Mouse (Mus musculus): Measurements from ENCODE around the gene Wee2. TPM values are rescaled to one million over a fixed set of nuclear protein-coding genes. Genes with fewer than 3 reads are reported as not detected.

Gene Wee2
- total RNA-seq, 2 experiments from 2014 or later, result not detected

DNA sequence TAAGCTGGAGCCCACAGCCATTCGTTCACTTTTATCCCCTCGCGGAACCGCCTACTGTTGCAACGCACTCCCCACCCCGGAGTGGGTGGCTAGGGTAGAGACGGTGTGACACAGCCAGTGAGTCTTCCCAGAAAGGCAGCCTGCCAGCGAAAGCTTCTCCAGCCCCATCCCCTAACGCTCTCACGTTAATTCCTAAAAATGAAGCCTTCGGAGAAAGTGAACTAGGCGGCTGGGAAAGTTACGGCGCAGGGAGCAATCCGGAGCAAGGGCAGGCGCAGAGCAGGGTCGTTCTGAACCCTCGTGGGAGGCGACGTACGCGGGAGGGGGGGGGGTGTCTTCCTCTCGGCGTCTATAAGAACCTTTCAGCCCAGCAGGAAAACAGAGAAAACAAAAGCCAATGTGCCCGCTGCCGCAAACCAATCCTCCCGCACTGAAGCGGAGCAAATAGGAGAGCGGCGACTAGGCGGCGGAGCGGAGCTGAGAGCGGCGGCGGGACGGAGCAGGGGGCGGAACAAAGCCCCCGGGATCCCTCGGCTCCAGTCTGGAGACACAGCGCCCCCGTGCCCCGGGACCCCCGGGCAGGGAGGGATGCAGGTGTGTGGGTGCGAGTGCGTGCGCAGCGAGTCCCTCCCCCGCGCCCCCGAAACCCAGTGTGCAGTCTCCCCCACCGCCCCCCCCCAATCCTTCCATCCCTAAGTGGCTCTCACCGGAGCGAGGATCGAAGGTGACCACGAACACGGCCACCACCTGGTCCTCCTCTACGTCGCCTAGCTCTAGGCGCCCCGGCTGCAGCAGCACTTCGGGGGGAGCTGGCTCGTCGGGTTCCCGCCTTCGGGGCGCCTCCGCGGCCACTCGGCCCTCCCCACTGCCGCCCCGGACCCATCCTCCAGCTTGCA lies 3.5 kb upstream of the Wee2 start:
- DNase-seq, result peak; percentile 16 to 43
- intact Hi-C loops (cut with DNase I), result no loop called here

DNA sequence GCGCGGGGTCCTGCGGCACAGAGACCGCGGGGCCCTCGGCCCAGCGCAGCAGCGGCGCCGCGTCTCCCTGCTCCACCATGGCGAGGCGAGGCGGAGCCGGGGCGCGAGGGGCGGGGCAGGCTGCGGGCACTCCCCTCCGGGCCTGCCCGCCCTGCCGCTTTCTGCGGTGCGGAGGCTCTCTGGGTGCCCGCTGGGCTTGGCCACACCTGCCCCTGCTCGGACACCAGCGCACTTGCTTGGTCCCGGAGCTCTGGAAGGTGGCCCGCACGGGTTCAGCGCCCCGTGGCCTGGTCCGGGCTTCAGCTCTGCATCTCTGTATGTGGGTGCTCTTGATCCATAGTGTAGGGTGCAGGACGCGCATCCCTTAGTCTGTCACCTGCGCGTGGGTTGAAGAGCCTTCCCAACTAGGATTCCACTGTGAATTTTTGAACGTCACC lies 2.8 kb upstream of the Wee2 start, which contains the start of gene E330009J07Rik:
TSS of gene E330009J07Rik (minus strand) at position 89 of the 437 bp plus-strand sequence.
- intact Hi-C loops (cut with DNase I), result no loop called here
- peak; percentile 80 to 81 for DNase-seq

DNA sequence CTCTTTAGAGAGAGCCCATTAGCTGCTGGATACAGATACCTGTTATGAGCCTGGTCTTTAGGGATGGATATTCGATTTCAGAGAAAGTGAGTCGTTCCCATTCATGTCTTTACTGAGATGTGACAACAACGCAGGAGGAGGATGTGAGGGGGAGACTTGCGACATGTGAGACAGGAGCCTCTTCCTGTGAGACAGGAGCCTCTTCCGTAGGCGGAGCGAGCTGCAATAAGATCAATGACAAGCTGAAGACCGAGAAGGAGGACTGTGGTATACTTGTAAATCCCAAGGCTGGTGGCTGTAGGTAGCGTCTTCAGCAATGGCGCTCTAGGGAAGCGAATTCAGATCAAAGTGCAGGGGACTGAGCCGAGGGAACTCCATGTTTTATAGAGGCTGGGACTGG lies 843 bp downstream of the Wee2 start:
- no peak for DNase-seq
- intact Hi-C loops (cut with DNase I), result no loop called here

GRCm38 (mm10) chr6:40441276-40441675 lies 2.4 kb downstream of the Wee2 start:
- DNase-seq, result no peak
- intact Hi-C loops (cut with DNase I), result no loop called here

- intact Hi-C loops (cut with DNase I), result no loop called here
- no peak for DNase-seq
Measured at GRCm38 (mm10) chr6:40441755-40442154, 2.9 kb downstream of the Wee2 start.

GRCm38 (mm10) chr6:40443281-40443928 lies 4.5 kb downstream of the Wee2 start:
- intact Hi-C loops (cut with DNase I), result no loop called here
- no peak for DNase-seq

DNA sequence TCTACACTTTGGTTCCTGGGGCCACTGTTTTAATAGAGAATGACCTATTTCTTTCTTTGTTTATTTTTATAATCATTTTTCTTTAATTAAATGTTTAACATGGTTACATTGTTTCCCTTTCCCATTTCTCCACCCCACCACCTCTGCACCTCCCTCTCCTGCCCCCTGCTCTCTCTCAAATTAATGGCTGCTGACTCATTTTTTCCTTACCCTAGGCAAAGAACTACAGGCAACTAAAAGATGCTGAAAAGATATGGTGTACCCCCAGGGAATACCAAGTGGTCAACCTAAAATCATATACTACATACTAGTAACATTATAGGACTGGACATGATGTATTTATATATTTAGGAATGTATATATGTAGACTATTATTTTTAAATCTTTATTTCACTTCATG lies 9.7 kb downstream of the Wee2 start:
- no peak for DNase-seq
- intact Hi-C loops (cut with DNase I), result no loop called here

DNA sequence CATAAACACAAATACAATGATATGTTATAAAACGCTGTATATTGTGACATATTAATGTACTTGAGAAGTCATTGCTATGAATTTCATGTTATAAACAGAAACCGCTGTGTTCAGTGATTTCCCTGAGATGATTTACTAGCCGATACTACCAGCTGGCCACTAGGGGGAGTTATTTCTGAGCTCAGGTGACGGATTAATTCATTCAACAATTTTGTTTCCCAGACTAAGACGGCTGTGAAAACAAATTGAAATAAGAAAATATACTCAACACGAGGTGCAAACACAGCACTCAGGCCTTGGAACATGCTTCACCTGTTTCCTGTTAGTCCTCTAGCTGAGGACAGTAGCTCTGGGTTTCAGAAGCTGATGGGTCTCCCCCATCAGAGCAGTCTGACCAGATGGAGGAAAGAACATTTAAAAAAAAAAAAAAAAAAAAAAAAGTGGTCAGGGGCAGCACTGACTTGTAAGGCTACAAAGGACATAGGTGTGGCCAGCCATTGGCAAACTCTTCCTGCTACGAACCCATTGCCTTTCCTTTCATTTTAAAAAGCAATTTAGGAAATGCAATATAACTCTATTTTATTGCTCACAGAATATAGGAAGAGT lies 15.7 kb downstream of the Wee2 start:
- DNase-seq, result no peak
- intact Hi-C loops (cut with DNase I), result no loop called here

GRCm38 (mm10) chr6:40465710-40466109 lies 26.8 kb downstream of the Wee2 start:
- DNase-seq, result peak in 1 of 2 experiments; percentile 6
- intact Hi-C loops (cut with DNase I), result no loop called here

- intact Hi-C loops (cut with DNase I), result loop anchor here (2.0 kb wide), 1 partner anchor 146 kb away; the partner anchor contains the start of gene Agk
- peak; percentile 95 to 96 for DNase-seq
Measured at GRCm38 (mm10) chr6:40470916-40471719, 32.2 kb downstream of the Wee2 start, which contains the start of gene Ssbp1. Ssbp1 (plus strand) TSS chr6:40471352.

DNA sequence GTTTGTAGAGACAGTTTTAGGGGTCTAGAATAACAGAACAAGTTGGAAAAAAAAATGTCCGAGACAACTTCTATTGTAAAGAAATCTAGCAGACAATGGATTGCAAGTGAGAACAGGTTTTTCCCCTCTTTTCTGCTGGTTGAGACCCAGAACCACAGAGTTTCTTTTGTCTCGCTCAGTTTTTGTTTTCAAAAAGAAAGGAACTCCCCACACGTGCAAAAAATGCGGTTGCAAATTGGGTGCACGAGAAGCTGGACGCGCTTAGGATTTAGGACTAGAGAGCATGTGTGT lies 32.8 kb downstream of the Wee2 start:
- DNase-seq, result no peak
- intact Hi-C loops (cut with DNase I), result loop anchor here (2.0 kb wide), 1 partner anchor 147 kb away; the partner anchor contains the start of gene Agk

GRCm38 (mm10) chr6:40476132-40476531 lies 37.2 kb downstream of the Wee2 start:
- intact Hi-C loops (cut with DNase I), result no loop called here
- DNase-seq, result no peak

- intact Hi-C loops (cut with DNase I), result loop anchor here (2.0 kb wide), 1 partner anchor 209 kb away; no protein-coding TSS in a partner anchor
- DNase-seq, result no peak
Measured at GRCm38 (mm10) chr6:40479705-40480104, 40.8 kb downstream of the Wee2 start.

DNA sequence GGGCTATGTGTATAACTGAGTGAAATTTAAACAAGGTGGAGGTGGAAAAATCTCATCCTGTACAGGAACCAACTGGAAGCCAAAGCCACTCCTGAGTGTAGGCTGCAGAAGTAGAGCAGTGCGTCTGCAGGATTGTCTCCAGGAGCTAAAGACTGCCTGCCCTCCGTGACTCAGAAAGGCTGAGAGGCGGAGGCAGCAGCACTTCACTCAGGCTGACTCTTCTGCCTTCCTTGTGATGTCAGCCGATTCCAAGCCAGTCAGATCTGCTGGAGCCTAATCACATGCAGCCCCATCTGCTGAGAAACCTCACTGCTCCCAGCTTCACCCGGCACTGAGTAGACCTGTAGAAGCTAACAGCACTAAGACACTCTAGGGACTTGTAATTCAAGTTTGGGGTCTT lies 43.4 kb downstream of the Wee2 start:
- intact Hi-C loops (cut with DNase I), result no loop called here
- DNase-seq, result no peak

DNA sequence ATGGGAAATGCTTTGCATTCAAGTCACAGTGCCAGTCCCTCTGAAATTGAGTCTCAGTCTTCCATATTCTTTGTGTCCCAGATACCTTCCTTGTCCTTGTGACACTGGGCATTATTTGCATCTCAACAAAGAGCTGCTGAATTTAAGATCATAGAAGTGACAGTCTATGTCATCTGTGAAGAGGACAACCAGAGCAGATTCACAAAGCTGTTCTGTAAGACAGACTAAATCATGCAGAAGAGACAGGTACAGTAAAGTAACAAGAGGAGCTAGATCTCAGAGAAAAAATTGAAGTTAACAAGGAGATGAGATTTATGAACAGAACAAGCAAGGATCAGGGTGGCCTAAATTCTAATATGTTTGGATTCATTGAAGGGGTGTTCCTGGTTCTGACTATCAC lies 52.0 kb downstream of the Wee2 start, which contains the start of gene Tas2r137:
TSS of gene Tas2r137 (plus strand) at position 301 of the 400 bp plus-strand sequence.
- no peak for DNase-seq
- intact Hi-C loops (cut with DNase I), result no loop called here

GRCm38 (mm10) chr6:40493229-40493628 lies 54.3 kb downstream of the Wee2 start, which contains the start of gene Tas2r108:
Tas2r108 (plus strand) TSS chr6:40493529.
- DNase-seq, result no peak
- intact Hi-C loops (cut with DNase I), result no loop called here
